In the genomic region with DNA sequence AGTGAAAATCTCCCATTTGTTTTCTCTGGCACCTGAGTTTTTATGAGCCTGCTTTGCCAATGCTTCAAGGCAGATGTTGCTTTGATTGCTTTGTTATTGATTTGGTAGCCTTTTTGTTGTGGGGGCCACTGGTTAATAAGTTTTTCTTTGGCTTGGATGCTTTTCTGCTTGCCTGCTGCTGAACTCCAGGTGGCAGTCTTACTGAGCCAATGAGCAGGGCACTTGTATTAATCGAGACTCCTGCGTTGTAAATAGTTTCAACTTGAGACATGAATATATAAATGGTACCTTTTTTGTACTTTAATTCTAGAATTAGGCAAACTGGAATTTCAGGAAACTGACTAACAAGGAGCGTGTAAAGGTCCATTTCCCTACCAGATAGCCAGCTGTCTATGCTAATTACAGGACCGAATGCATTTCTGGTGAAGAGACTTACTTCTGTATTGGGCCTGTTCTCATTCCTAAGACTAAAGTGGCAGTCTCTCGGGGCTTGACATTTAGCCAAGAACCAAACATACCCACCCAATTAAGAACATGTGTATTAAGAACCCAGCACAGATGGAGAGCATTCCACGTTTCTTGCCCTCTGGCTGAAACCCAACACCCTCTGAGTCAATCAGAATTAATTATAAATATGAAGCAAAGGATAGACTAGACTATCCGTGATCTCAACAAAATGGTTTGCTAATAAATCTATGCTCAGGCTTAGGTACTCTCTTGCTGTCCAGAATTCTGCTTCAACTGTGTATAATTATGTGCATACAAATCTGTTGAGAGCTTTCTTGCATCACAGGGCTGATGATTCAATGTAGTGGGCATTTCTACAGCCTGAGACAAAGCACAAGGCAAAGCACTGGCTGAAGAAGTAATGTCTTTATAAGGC, we compare ENCODE assay signal across 11 mouse cellular contexts. TPM values are rescaled to one million over a fixed set of nuclear protein-coding genes. Genes with fewer than 3 reads are reported as not detected.
A peak's percentile ranks its signal among the peaks of the same experiment; 100 is the strongest.
DNase-seq lines count a peak whose midpoint lies in the region; ATAC-seq and TF ChIP-seq lines count a peak whose summit lies in the region.
"Had no signal": no experiment of that assay in that cellular context is flagged by ENCODE, and none has a peak within 500 bp of the region (broad histone marks: within the 10 kb centered on the region; RNA-seq: fewer than 3 reads in every experiment).

No protein-coding gene starts in this region.

- WGBS in intestine, postnatal 0 days = 65% methylated on average over 7 of the region's 7 CpGs
- 63% methylated on average over 7 of the region's 7 CpGs for WGBS in intestine, embryonic 16.5 days
- 11% methylated on average over 7 of the region's 7 CpGs for WGBS in forebrain, embryonic 15.5 days

- peaks cover 39% of the 10 kb centered on the region for H3K36me3 ChIP-seq in intestine, postnatal 0 days (ENCODE audit: control insufficient read depth, insufficient read depth)
- 0 out of 2 replicates have a peak, but pooled peaks cover 6% of the 10 kb centered on the region for H3K36me3 ChIP-seq in intestine, embryonic 16.5 days (ENCODE audit: control insufficient read depth, insufficient read depth, low read length)
- peaks cover 83% of the 10 kb centered on the region for H3K36me3 ChIP-seq in E14TG2a.4 (ENCODE audit: insufficient read depth, low read length)
- peaks cover 23% of the 10 kb centered on the region for H3K36me3 ChIP-seq in forebrain, embryonic 15.5 days

- TF ChIP-seq CTCF in intestine, postnatal 0 days (IDR thresholded peaks at IDR 0.05; ENCODE audit: low read depth) = peak; percentile 59
- TF ChIP-seq CTCF in E14TG2a.4 (conservative IDR thresholded peaks at IDR 0.05; ENCODE audit: low read length) = peak; percentile 17; the same call in 1 of the 2 replicates

- H3K4me1 ChIP-seq in intestine, postnatal 0 days (replicated peaks; ENCODE audit: control insufficient read depth, insufficient read depth, low read length) = no peaks in the 10 kb centered on the region
- no peaks in the 10 kb centered on the region for H3K4me1 ChIP-seq in intestine, embryonic 16.5 days (ENCODE audit: control insufficient read depth, insufficient read depth, low read length)
- no peaks in the 10 kb centered on the region for H3K4me1 ChIP-seq in E14TG2a.4 (replicated peaks; ENCODE audit: low read depth, low read length)
- peaks cover 27% of the 10 kb centered on the region for H3K4me1 ChIP-seq in forebrain, embryonic 15.5 days

- ATAC-seq in intestine, postnatal 0 days = no peak
- ATAC-seq in intestine, embryonic 16.5 days = no peak
- ATAC-seq in forebrain, embryonic 15.5 days (replicated peaks) = peak; percentile 90
- ATAC-seq: CD4-positive, CD25-positive, alpha-beta regulatory T cell, adult 4 months had no signal

- DNase-seq in embryo, embryonic 10.5 days (ENCODE audit: low spot score) = peak; percentile 33
- no peak for DNase-seq in embryo, embryonic 9.5 days (ENCODE audit: extremely low spot score)
- no peak for DNase-seq in spleen, postnatal 14 days (ENCODE audit: low spot score in 2 of 2)
- no peak for DNase-seq in gastrocnemius, postnatal 10 days

- H3K27me3 ChIP-seq in intestine, postnatal 0 days (replicated peaks; ENCODE audit: control insufficient read depth, insufficient read depth, low read length) = no peaks in the 10 kb centered on the region
- H3K27me3 ChIP-seq in intestine, embryonic 16.5 days (replicated peaks; ENCODE audit: control insufficient read depth, insufficient read depth, low read length) = no peaks in the 10 kb centered on the region
- H3K27me3 ChIP-seq in E14TG2a.4 (ENCODE audit: insufficient read depth, low read length) = no peaks in the 10 kb centered on the region
- H3K27me3 ChIP-seq in forebrain, embryonic 15.5 days = no peaks in the 10 kb centered on the region
- H3K27me3 ChIP-seq: liver, embryonic 15.5 days had no signal

- H3K9ac ChIP-seq in intestine, postnatal 0 days (ENCODE audit: low read depth, low read length) = no peak overlapping the region
- no peak overlapping the region for H3K9ac ChIP-seq in intestine, embryonic 16.5 days (ENCODE audit: low read depth, low read length)
- no peak overlapping the region for H3K9ac ChIP-seq in forebrain, embryonic 15.5 days (replicated peaks)
- H3K9ac ChIP-seq: liver, embryonic 15.5 days had no signal

- no peak overlapping the region for H3K4me2 ChIP-seq in intestine, postnatal 0 days (replicated peaks; ENCODE audit: low read depth)
- H3K4me2 ChIP-seq in intestine, embryonic 16.5 days (ENCODE audit: low read depth, low read length) = no peak overlapping the region
- no peak overlapping the region for H3K4me2 ChIP-seq in forebrain, embryonic 15.5 days (replicated peaks)
- H3K4me2 ChIP-seq: liver, embryonic 15.5 days had no signal

- no peaks in the 10 kb centered on the region for H3K9me3 ChIP-seq in intestine, postnatal 0 days (ENCODE audit: control insufficient read depth)
- no peaks in the 10 kb centered on the region for H3K9me3 ChIP-seq in intestine, embryonic 16.5 days (ENCODE audit: control insufficient read depth, low read length)
- no peaks in the 10 kb centered on the region for H3K9me3 ChIP-seq in E14TG2a.4 (ENCODE audit: low read length)
- no peaks in the 10 kb centered on the region for H3K9me3 ChIP-seq in forebrain, embryonic 15.5 days
- H3K9me3 ChIP-seq: liver, embryonic 15.5 days had no signal

- no peak overlapping the region for H3K4me3 ChIP-seq in intestine, postnatal 0 days (ENCODE audit: low read depth, low read length)
- H3K4me3 ChIP-seq in intestine, embryonic 16.5 days (ENCODE audit: low read length) = no peak overlapping the region
- H3K4me3 ChIP-seq in E14TG2a.4 (replicated peaks; ENCODE audit: low read length) = no peak overlapping the region
- no peak overlapping the region for H3K4me3 ChIP-seq in forebrain, embryonic 15.5 days
- H3K4me3 ChIP-seq: liver, embryonic 15.5 days had no signal

- H3K27ac ChIP-seq in intestine, postnatal 0 days (ENCODE audit: low read depth, low read length) = peak overlapping the region; percentile 21; the same call in 1 of the 2 replicates
- H3K27ac ChIP-seq in intestine, embryonic 16.5 days (ENCODE audit: low read length) = no peak overlapping the region
- H3K27ac ChIP-seq in forebrain, embryonic 15.5 days (replicated peaks) = peak overlapping the region; percentile 72
- H3K27ac ChIP-seq: liver, embryonic 15.5 days had no signal

RNA-seq across cellular contexts. Expression of gene Calu, which starts 14.6 kb away (rescaled TPM):
- polyA plus RNA-seq in intestine, postnatal 0 days (2015; fragmentation: Nextera tagmentation; extraction: Ambion mirVana) = 126 and 134 TPM in 2 replicates
- polyA plus RNA-seq in intestine, embryonic 16.5 days (2015; fragmentation: Nextera tagmentation; extraction: Ambion mirVana) = 276 and 282 TPM in 2 replicates
- polyA plus RNA-seq in forebrain, embryonic 15.5 days (2015; fragmentation: Nextera tagmentation; extraction: Ambion mirVana) = 162 and 170 TPM in 2 replicates
- total RNA-seq in gastrocnemius, postnatal 10 days (2021) = 100 to 1,000 TPM; 169 to 187 TPM

RNA-seq across cellular contexts. Expression of gene Opn1sw, which starts 25.8 kb away (rescaled TPM):
- polyA plus RNA-seq in intestine, postnatal 0 days (2015; fragmentation: Nextera tagmentation; extraction: Ambion mirVana) = 0.13 and 0.21 TPM in 2 replicates
- 0.27 and 0.40 TPM in 2 replicates for polyA plus RNA-seq in intestine, embryonic 16.5 days (2015; fragmentation: Nextera tagmentation; extraction: Ambion mirVana)
- 0.37 and 0.50 TPM in 2 replicates for polyA plus RNA-seq in forebrain, embryonic 15.5 days (2015; fragmentation: Nextera tagmentation; extraction: Ambion mirVana)
- total RNA-seq in gastrocnemius, postnatal 10 days (2021) = under 1 TPM; 0.26 to 0.47 TPM
- total RNA-seq: neutrophil, adult 5-6 weeks had no signal

RNA-seq across cellular contexts. Expression of gene Ccdc136, which starts 33.6 kb away (rescaled TPM):
- 3.3 and 4.0 TPM in 2 replicates for polyA plus RNA-seq in intestine, postnatal 0 days (2015; fragmentation: Nextera tagmentation; extraction: Ambion mirVana)
- 5.5 and 6.5 TPM in 2 replicates for polyA plus RNA-seq in intestine, embryonic 16.5 days (2015; fragmentation: Nextera tagmentation; extraction: Ambion mirVana)
- 42.2 and 42.8 TPM in 2 replicates for polyA plus RNA-seq in forebrain, embryonic 15.5 days (2015; fragmentation: Nextera tagmentation; extraction: Ambion mirVana)
- total RNA-seq in gastrocnemius, postnatal 10 days (2021) = 10 to 100 TPM; 13.4 to 15.2 TPM
- total RNA-seq: neutrophil, adult 5-6 weeks had no signal

RNA-seq across cellular contexts. Expression of gene Fam71f1, which starts 43.5 kb away (rescaled TPM):
- polyA plus RNA-seq in intestine, postnatal 0 days (2015; fragmentation: Nextera tagmentation; extraction: Ambion mirVana) = not detected in 2 replicates
- not detected in 2 replicates for polyA plus RNA-seq in intestine, embryonic 16.5 days (2015; fragmentation: Nextera tagmentation; extraction: Ambion mirVana)
- polyA plus RNA-seq in forebrain, embryonic 15.5 days (2015; fragmentation: Nextera tagmentation; extraction: Ambion mirVana) = not detected in 2 replicates
- not detected for total RNA-seq in gastrocnemius, postnatal 10 days (2021)
- total RNA-seq: neutrophil, adult 5-6 weeks had no signal
- polyA plus RNA-seq: CD4-positive, CD25-positive, alpha-beta regulatory T cell, adult 4 months; liver, embryonic 15.5 days had no signal
